Mouse (Mus musculus) cerebellum, adult 2 months (tissue): Measurements from ENCODE around the gene Prpf40b.

ENCODE experiments used
- CTCF ChIP-seq: fragments of 200-500 bp; IDR thresholded peaks from 2 replicates; pipeline ENCODE4 v1.5.1; 2011; ENCODE audit warnings: low read depth, mild to moderate bottlenecking, control low read depth, low read length, moderate library complexity, borderline replicate concordance; ENCODE audit not compliant: insufficient read depth
- POLR2A ChIP-seq: fragments of 200-500 bp; IDR thresholded peaks from 2 replicates; pipeline ENCODE4 v1.6.1; 2011; ENCODE audit warnings: low read length, control low read depth, borderline replicate concordance; ENCODE audit not compliant: insufficient read depth

- TF ChIP-seq CTCF (no peak), POLR2A (no peak)
Observed at GRCm38 (mm10) chr15:99364921-99365320, 70.0 kb downstream of the Prpf40b start.
